Mouse (Mus musculus) spleen, embryonic (tissue): ENCODE results near the gene Thap11.

Experiments
- CTCF ChIA-PET: fragments of 350-600 bp; sonication (Branson Sonifier 250); formaldehyde crosslinking; loops from one replicate; lab custom pipeline; 2022; lab: Charles Lee

The Thap11 gene

DNA sequence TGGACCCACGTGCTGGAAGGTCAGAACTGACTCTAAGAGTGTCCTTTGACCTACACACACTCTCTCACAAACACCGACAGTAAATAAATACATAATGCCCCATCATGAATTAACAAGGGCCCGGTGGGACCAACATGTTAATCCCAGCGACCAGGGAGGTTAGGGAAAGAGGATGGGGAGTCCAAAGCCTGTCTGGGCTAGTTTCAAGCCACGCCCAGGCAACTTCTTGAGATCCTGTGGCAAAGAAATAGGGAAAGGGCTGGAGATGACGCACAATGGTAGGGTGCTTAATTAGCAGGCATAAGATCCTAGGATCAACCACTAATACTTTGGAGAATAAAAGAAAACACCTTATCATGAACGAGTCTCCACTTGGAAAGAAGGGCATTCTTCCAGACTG, 4.3 kb upstream of the Thap11 start:
- CTCF ChIA-PET = interaction anchor here (0.6 to 0.7 kb wide), 3 partner anchors 88 to 270 kb away, joined by 7 to 14 read pairs (median 10); no protein-coding TSS in a partner anchor

GRCm38 (mm10) chr8:105851651-105852143, 3.2 kb upstream of the Thap11 start:
- CTCF ChIA-PET = no interaction called here

DNA sequence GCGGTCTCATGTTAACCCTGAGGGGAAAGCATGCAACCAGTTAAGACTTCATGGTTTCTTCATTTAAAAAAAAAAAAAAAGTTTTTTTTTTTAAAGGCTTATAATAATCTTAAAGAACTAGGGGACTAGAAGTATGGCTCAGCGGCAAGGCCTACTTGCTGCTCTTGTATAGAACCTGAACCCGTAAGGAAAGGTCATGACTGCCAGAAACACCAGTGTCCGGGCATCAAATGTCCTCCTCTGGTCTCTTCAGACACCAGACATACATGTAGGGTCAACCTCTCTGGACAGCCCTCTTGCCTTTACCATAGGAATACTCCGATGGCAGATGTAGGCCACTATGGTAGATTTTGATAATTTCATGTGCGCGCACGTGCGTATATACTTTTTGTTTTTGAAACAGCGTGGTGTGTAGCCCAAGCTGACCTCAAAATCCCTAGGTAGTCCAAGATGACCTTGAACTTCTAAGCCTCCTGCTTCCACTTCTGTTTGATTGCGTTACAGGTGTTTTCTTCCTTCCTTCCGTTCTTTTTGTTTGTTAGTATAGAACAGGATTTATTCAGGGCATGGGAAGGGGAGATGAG, 2.7 kb upstream of the Thap11 start:
- CTCF ChIA-PET = no interaction called here

GRCm38 (mm10) chr8:105853178-105853577, 1.8 kb upstream of the Thap11 start, which contains the start of gene Cenpt:
Gene Cenpt, minus strand, starts transcription at chr8:105853278.
- CTCF ChIA-PET = no interaction called here

GRCm38 (mm10) chr8:105854303-105854702, 629 bp upstream of the Thap11 start:
- CTCF ChIA-PET = interaction anchor here (0.6 to 0.7 kb wide), 4 partner anchors 19 to 223 kb away, joined by 3 to 16 read pairs (median 6); no protein-coding TSS in a partner anchor

- CTCF ChIA-PET = no interaction called here
Measured at GRCm38 (mm10) chr8:105855248-105856167, 576 bp downstream of the Thap11 start.

DNA sequence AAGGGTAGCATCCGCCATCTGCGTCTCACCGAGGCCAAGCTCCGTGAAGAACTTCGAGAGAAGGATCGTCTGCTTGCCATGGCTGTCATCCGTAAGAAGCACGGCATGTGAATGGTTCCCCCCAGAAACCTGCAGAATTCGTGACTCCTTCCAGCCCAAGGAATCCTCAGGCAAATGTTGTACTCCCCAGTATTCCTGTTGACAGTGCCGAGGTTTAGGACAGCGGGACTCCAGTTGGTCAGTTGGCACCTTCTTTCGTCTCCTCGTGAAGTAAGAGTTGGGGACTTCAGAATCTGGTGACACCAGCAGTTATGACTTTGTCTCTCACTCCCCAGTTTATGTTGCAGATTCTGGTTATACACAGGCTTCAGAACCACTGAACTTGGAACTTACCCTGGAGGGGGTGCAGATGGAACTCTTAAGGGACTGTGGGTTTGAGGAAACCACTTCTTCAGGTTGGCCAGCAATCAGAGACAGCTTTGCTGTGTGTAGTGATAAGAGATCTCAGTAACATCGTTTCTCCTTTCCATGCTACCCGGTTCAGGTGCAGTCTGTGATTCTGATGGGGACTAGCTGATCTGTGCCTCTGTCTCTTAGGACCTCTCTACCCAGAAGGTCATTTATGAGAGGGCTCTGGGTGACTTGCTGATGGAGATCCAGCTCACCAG, 1.4 kb downstream of the Thap11 start:
- CTCF ChIA-PET = no interaction called here

GRCm38 (mm10) chr8:105858495-105858894, 3.6 kb downstream of the Thap11 start:
- CTCF ChIA-PET = no interaction called here

- CTCF ChIA-PET = no interaction called here
Measured at GRCm38 (mm10) chr8:105859314-105859713, 4.4 kb downstream of the Thap11 start.

DNA sequence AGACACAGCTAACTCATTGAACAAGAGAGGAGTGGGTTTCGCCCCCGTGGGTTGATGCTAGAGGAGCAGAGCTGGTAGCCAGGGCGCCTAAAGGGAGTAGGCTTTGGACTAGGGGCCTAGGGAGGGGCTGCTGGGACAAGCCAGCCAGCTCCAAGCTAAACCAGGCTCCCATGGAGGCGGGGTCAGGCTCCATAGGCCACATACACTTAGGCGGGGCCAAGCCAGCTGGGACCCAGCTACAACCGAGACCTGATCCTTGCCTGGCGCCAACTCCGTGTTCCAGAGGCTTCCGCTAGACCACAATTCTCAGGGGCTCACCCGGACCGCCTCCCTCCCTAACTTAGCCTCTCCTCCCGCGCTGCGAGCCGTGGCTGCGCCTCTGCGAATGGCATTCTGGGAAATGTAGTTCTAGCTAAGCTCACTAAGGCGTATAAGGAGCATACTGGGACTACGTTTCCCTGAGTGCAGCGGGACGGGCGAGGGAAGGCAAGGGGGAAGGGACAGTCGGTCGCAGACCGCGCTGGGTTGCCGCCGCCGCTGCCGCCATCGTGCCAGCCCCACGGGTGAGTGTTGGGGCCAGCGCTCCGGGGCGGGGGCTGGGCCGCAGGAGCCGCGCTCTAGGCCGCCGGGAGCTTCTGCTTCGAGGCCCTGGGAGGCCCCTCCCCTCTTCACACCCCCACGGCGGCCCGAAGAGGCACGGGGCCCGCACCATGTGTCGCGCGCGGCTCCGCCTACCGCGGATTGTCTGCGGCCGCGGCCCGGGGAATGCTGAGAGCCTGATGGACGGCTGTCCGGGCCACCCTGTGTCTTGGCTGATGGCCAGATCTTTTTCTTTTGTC, 5.4 kb downstream of the Thap11 start, which contains the start of gene Nutf2:
Gene Nutf2, plus strand, starts transcription at position 438 of the 839 bp plus-strand sequence.
- CTCF ChIA-PET = interaction anchor here (1.3 kb wide), 1 partner anchor 26 kb away, joined by 6 read pairs; no protein-coding TSS in a partner anchor

DNA sequence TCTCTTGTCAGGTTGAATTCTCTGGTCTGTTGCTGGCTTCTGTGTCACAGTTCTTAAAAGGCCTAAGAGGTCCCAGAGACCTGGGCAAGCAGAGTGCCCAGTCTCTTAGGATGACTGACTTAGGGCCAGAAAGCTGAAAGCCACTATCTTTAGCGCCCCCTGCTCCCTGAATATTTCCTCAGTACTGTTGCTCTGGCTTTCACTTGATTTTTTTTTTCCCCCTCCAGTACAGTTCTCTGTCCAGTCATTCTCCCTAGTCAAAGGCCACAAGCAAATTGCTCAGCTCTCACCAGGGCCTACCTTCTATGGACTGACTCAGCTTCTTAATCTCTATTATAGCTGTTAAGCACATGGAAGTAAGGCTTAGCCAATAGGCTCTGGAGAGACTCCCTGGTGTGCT, 7.0 kb downstream of the Thap11 start:
- CTCF ChIA-PET = no interaction called here

GRCm38 (mm10) chr8:105866364-105867029, 11.6 kb downstream of the Thap11 start:
- CTCF ChIA-PET = no interaction called here

DNA sequence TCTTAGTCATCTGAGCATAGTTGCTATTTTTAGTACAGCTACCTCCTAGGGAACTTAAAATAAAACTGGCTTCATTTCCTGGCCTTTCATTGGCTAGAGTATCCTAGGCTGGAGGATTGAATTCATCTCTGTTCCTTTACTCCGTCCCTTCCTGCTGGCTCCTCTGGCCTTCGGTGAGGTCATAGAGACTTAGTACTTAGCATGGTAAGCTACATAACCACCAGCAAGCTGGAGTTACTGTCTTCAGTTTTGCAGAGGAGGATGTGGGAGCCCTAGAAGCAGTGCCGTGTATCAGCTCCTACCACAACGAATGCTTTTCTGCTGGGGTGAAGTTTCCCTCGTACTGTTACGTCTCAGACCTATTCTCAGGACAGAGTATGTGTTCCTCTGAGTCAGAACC, 19.4 kb downstream of the Thap11 start:
- CTCF ChIA-PET = no interaction called here

DNA sequence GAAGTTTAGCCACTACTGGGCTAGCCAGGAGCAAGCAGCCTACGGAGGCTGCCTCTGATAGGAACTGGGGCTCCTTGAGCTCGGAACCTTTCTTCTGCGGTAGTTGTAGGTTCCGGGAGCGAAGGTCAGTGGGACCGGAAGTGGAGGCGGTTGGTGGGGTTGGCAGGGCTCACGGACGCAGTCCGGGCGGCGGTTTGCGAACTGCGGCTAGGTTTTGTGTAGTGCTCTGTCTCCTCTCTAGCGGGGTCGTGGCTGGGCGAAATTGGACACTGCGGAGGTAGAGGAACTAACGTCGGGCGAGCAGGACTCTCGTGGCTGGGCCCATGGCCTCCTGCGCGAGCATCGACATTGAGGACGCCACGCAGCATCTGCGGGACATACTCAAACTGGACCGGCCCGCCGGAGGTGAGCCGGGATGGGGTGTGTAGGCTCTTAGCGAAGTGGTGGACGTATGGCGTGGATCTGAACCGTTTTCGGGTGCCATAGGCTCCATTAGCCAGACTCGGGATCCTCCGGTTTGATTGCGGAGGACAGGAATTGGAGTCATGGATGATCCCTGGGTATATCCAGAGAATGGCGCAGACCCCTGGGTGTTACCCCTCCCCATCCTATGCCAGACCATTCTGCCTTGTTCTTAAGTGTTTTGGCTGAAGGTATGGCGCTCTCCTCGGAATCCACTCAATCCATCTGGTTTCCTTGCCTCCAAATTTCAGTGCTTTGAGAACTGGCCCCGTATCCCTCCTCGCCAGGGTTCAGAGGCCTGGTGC, 26.0 kb downstream of the Thap11 start, which contains the start of gene Edc4:
Gene Edc4, plus strand, starts transcription at position 128 of the 767 bp plus-strand sequence.
- CTCF ChIA-PET = no interaction called here

DNA sequence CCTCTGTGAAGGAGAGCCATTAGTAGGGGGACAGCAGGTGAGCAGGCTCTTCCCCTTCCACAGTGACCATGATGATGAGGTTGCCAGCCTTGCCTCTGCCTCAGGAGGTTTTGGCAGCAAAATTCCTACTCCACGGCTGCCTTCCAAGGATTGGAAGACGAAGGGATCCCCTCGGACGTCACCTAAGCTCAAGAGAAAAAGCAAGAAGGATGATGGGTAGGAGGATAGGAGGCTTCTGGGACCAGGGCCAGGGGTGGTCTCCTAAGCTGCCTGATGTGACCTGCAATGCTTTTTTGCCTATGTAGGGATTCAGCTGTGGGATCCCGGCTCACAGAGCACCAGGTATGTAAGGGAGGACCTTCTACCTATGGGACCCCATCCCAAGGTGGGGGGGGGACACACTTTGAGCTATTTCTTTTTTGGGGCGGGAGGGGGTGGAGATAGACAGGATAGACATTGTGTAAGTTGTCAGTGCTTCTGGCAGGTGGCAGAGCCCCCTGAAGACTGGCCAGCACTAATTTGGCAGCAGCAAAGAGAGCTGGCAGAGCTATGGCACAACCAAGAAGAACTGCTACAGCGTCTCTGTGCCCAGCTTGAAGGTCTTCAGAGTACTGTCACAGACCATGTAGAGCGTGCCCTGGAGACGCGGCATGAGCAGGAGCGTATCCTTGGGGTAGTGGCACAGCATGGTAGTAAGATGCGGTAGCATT, 35.0 kb downstream of the Thap11 start:
- CTCF ChIA-PET = no interaction called here

DNA sequence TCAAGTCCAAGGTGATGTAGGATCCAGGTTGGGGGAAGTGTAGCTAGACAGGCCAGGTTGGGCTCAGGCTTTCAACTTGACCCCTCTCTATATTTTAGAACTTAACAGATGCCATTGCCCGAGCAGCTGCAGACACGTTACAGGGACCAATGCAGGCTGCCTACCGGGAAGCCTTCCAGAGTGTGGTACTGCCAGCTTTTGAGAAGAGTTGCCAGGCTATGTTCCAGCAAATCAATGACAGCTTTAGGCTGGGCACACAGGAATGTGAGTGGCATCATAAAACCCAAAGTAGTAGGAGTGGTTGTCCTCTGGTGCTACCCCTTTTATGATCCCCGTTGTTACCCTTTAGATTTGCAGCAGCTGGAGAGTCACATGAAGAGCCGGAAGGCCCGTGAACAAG, 35.9 kb downstream of the Thap11 start:
- CTCF ChIA-PET = interaction anchor here (0.6 kb wide), 1 partner anchor 19 kb away, joined by 3 read pairs; no protein-coding TSS in a partner anchor

GRCm38 (mm10) chr8:105892432-105892831, 37.5 kb downstream of the Thap11 start:
- CTCF ChIA-PET = interaction anchor here (0.9 to 1.4 kb wide), 2 partner anchors 10 to 225 kb away, joined by 4 read pairs; no protein-coding TSS in a partner anchor

- CTCF ChIA-PET = no interaction called here
Measured at GRCm38 (mm10) chr8:105893339-105893738, 38.4 kb downstream of the Thap11 start, which contains the start of gene Nrn1l. Gene Nrn1l, plus strand, starts transcription at chr8:105893567.
